Mouse (Mus musculus): Measurements from ENCODE around the gene Ceacam14. TPM values are rescaled to one million over a fixed set of nuclear protein-coding genes. Genes with fewer than 3 reads are reported as not detected.

Gene Ceacam14
- polyA plus RNA-seq (2012; rRNA removed; ENCODE audit: low replicate concordance) = not detected in 2 replicates

GRCm38 (mm10) chr7:17812333-17812732, at the start of gene Ceacam14:
Gene Ceacam14, plus strand, starts transcription at chr7:17812633.

Other genes with a start within 250 kb of the Ceacam14 start
- not detected in 2 replicates for gene Ceacam5, start 99.4 kb upstream of the Ceacam14 start, polyA plus RNA-seq (2012; rRNA removed; ENCODE audit: low replicate concordance)
- not detected in 2 replicates for gene Gm5155, start 59.1 kb downstream of the Ceacam14 start, polyA plus RNA-seq (2012; rRNA removed; ENCODE audit: low replicate concordance)
- gene Ceacam11, start 159.5 kb downstream of the Ceacam14 start, polyA plus RNA-seq (2012; rRNA removed; ENCODE audit: low replicate concordance) = not detected in 2 replicates
- not detected in 2 replicates for gene Ceacam13, start 197.3 kb downstream of the Ceacam14 start, polyA plus RNA-seq (2012; rRNA removed; ENCODE audit: low replicate concordance)

Measured in duodenum, adult 2 months (tissue).